Mouse (Mus musculus) kidney, postnatal 10 days (tissue): Measurements from ENCODE around the gene Spred2.
"Not testable (repeated sequence)": the region's sequence is repeated elsewhere in the genome, so short reads cannot be mapped to it uniquely, and the experiment has no call there.

ENCODE experiments used
- DNase-seq: peaks from one replicate; pipeline ENCODE4 v3.0.0; 2021; ENCODE audit warnings: mixed read lengths

Gene Spred2

GRCm38 (mm10) chr11:20027719-20028118 lies 103.5 kb downstream of the Spred2 start:
- no peak for DNase-seq

DNA sequence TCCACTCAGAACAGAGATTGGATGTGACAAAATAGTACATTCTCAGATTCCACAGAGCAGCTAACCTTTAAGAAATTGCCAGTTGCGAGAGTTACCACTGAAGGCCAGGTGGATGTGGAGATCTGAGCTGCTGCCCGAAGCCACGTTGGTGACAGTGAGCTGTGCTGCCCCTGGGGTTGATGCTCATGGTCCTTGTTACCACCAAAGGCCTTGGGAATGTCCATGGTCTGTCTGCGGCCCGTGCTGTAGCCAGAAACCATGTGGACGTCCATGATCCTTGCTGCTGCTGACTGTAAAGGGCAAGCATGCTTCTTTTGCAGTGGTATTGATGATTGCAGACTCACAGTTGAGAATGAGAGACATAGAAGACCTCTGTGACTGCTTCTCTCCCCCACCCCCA lies 104.2 kb downstream of the Spred2 start:
- DNase-seq, result no peak

DNA sequence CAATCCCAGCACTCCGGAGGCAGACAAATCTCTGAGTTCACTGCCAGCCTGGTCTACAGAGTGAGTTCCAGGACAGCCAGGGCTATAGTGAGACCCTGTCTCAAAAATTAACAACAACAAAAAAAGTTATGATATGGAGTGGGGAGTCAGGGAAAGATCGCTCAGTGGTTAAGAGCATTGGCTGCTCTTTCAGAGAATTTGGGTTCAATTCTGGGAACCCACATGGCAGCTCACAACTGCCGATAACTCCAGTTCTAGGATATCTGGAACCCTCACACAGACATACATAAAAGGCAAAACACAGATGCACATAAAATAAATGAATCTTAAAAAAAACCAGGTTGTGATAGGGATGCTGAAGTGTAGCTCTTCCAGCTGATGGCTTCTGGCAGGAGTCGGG lies 104.8 kb downstream of the Spred2 start:
- DNase-seq, result no peak

GRCm38 (mm10) chr11:20030973-20031372 lies 106.8 kb downstream of the Spred2 start:
- DNase-seq, result not testable (repeated sequence)

DNA sequence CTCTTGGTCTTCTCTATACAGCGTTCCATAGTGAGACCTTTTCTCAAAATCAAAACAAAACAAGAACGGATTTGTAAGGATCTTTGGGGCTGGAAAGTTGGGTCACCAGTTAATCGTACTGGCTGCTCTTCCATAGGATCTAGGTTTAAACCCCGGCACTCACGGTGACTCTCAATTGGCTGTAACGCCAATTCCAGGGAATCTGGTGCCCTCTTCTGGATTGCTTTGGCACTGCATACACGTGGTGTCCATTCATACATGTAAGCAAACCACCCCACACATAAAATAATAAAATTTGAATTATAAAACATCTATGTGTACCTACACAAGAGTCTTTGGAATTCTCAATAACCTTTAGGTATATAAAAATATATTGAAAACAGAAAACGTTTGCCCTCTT lies 107.4 kb downstream of the Spred2 start:
- peak; percentile 51 for DNase-seq

DNA sequence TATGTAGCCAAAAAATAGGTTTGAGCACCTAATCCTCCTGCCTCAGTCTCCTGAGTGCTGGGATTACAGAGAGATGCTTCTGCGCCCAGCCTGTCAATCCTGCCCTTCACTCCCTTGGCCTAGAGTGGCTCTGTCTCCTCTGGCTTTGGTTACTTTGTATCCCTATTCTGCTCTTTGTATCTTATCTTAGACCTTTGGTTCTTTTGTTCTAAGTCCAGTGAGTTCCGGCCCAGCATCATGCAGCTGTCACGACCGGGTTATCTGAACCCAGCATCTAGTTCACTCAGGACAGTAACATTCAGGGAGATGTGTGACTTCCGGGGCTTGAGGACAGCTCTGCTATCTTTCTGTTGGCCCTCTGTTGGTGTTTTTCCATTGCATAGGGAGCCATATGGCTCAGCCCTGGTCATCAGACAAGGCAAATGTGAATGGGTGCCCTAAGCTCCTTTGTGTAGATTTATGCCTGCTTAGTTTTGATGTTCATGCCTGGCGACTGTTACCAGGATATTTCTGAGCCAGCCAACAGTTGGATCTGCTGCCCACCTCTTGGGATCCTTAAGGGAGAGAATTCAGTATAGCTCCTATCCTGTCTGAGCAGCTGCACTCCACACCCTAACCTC lies 109.5 kb downstream of the Spred2 start:
- DNase-seq, result no peak

DNA sequence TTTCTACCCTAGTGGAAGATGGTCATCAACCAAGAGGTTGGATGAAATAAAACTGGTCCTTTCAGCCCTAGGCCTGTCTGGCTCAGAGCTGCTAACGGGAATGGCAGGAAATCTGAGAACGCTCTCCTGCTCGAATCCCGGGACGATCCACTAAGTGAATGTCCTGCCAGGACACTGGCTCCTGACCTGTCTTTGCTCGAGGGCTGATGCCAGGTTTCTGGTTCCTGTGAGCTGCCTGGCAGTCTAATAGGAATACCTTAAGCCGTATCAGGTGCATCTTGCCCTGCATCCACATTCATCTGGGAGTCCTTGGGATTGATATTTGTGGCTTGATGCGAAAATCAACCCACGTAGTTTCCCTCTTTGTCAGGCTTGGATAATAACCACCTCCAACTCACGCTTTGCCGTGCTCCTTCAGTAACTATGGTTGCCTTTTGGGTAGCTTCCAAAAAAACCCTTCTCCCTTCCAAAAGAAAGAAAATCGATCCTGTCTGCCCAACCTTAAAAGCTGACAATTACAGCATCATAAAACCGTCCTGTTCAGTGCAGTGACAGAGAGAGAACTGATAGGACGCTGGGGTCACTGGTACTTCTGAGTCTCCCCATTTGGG lies 110.3 kb downstream of the Spred2 start:
- DNase-seq, result no peak

GRCm38 (mm10) chr11:20035343-20035928 lies 111.3 kb downstream of the Spred2 start:
- no peak for DNase-seq

- no peak for DNase-seq
Measured at GRCm38 (mm10) chr11:20035972-20036371, 111.8 kb downstream of the Spred2 start.

GRCm38 (mm10) chr11:20037739-20038138 lies 113.6 kb downstream of the Spred2 start:
- no peak for DNase-seq

DNA sequence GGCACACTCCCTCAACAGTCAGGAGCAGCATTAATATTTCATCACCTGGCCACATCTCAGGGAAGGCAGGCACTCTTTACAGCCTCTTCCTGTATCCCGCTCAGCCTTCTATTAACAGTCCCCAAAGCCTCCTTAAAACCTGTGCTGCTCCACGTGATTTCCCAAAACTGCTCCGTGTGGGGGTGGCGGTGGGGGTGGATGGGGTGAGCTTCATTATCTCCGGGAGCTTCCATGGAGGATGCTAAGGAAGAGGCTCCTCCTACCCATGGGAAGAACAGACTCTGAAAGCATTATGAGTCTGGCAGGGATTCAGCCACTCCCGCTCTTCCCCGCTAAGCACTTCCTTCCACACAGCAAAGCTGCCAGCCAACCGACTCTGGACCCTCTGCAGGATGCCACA lies 114.5 kb downstream of the Spred2 start:
- DNase-seq, result peak; percentile 42

DNA sequence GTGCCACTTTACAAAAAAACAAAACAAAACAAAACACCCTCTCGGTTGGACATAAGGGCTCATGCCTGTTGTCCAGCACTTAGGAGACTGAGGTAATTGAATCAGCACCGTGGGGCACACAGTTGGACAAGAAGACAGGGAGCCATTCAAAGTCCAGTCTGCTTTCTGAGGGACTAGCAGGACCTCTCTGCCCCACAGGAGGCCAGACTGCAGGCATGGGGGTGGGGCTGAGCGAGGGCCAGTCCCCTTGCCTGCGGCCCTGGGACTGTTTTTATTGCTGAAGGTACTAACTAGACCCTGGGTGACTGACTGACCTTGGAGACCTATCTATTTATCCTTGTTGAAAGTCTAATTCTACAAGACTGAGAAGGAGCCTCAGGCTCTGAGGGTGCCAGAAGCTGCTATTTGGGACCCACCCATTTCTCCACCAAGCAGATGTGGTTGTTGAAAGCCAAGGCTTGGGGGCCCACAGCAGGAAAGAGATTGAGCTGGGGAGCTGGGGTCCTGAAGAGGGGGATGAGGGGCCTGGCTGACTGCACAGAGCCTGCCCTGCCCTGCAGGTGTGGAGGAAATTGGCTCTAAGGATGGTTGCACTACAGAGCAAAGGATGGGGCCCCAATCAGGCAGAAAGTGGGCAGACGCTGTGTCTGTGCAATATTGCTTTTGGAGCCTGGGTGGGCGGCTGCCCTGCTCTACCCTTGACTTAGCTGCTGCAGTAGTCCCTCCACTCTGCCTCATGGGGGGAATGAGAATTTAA lies 117.2 kb downstream of the Spred2 start:
- DNase-seq, result peak; percentile 30

DNA sequence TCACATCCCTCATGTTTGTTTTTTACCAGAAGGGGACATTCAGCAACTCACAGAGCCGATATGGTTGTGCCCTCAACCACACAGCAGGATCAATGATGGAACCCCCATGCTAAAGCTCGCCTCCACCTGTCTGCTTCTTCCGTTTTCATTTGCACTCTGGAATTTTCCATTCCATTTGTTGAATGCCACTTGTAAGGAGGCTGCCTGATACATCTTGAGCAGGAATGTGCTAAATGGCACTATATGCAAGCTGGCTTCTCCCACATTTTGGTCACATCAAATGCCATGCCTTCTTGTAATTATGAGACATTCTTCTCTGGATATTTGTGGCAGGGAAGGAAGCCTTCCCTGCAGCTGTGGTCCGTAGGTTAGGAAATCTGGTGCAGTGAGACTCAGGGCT lies 117.9 kb downstream of the Spred2 start:
- DNase-seq, result no peak

GRCm38 (mm10) chr11:20043256-20043655 lies 119.1 kb downstream of the Spred2 start:
- DNase-seq, result no peak

GRCm38 (mm10) chr11:20045586-20045985 lies 121.4 kb downstream of the Spred2 start:
- no peak for DNase-seq

DNA sequence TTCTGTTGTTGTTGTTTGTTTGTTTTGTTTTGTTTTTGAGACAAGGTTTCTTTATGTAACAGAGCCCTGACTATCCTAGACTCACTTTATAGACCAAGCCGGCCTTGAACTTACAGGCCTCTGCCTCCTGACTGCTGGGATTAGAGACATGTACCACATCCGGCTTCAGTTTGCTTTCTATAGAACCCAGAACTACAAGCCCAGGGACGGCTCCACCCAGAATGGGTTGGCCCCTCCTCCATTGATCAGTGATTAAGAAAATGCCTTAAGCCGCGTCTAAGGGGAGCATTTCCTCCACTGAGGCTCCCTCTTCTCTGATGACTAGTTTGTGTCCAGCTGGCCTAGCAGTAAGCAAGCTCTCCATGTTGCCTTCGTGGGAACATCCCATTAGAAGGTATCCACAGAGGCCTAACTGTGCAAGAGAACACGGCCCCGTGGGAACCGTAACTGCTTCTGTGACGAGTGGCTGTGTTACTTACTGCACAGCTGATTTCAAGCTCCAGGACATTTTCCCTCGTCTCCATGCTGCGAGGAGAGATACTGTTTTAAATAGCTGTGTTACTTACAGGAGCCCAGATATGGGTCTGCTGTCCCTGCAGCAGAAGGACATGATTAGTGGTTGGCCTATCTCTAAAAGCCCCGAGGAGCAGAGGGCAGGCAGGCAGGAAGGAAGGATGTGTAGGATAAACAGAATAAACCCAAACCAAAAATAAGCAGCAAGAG lies 128.8 kb downstream of the Spred2 start:
- DNase-seq, result no peak

GRCm38 (mm10) chr11:20053951-20054350 lies 129.8 kb downstream of the Spred2 start:
- no peak for DNase-seq

GRCm38 (mm10) chr11:20054617-20055016 lies 130.4 kb downstream of the Spred2 start:
- DNase-seq, result no peak

GRCm38 (mm10) chr11:20056168-20056567 lies 132.0 kb downstream of the Spred2 start:
- no peak for DNase-seq

DNA sequence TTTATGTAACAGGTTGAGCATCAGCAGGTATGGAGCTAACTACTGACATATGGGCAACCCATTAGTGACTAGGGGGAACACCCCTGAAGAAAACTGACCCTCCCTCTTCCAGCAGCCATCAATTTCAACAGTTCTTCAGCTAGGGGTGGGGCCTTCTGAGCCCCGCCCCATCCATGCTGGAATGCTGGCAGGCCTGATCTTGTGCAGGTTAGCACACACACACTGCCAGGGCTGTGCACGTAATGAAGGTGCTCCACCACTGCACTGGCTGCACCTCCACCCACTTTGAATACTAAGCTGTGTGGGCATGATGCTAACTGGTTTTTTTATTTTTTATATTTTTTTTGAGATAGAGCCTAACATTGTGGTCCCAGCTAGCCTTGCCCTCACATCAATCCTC lies 133.3 kb downstream of the Spred2 start:
- no peak for DNase-seq

DNA sequence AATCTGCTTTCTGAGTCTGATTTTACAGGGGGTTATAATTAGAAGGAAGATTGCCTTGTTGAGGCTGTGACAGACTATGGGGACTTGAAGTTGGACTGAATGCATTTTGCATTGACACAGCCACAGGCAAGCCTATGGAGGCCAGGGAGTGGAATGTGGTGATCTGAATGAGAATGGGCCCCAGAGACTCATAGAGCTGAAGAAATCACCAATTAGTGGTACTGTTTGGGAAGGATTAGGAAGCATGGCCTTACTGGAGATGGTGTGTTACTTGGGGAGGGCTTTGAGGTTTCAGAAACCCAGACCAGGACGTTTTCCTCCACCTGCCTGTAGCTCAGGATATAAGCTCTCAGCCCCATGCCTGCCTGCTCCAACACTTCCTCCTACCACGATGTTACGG lies 135.6 kb downstream of the Spred2 start:
- no peak for DNase-seq

DNA sequence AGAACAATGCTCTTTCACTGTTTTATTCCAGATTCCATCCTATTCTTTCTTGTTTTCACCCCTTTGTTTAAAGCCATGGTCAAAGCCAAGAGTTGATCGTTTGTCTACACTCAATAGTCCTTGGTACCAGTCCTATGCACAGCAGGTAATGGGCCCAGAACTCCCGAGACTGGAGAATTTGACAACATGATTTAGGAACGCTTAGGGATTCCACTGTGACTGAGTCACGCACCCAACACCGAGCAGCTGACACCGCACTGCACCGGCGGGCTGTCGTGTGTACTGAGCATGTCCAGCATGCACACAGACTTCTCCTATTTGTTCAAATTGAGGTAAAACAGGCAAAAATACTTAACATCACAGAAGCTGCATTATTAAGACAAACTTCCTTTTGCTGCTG lies 138.6 kb downstream of the Spred2 start:
- not testable (repeated sequence) for DNase-seq

- not testable (repeated sequence) for DNase-seq
Measured at GRCm38 (mm10) chr11:20064086-20064485, 139.9 kb downstream of the Spred2 start.
